Mouse (Mus musculus): ENCODE measurements around the gene Gpbar1. TPM values are rescaled to one million over a fixed set of nuclear protein-coding genes. Genes with fewer than 3 reads are reported as not detected.

Gpbar1 gene
- polyA plus RNA-seq, 1 experiment: 3.1 TPM

DNA sequence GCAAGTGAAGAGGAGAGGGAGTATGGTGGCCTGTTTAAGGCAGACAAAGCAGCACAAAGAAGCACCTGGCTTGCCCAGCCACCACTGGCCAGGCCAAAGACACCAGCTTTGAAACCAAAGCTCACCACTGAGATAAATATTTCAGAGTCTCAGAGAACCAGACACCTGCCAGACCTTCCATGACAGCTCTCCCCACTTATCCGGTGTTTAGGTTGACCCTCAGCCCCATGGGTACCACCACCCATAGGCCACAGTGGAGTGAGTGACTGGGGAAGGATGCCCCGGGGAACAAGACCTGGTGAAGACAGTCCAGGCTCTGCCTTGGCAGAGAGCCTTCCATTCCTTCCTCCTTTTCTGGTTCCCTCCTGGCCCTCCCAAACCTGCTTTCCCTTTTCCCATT is 24.5 kb downstream of the Gpbar1 start:
- peak overlapping the region; percentile 68 for H3K4me3 ChIP-seq (ENCODE audit: low read depth, low read length)
- no peak for TF ChIP-seq CTCF (IDR thresholded peaks at IDR 0.05; ENCODE audit: extremely low read depth, insufficient read length, insufficient replicate concordance, low read depth, low read length)
- no peaks in the 10 kb centered on the region for H3K27me3 ChIP-seq (ENCODE audit: control insufficient read depth, insufficient read depth, low read length)
- WGBS: 15% methylated on average over 2 of the region's 2 CpGs
- peak overlapping the region; percentile 69 for H3K27ac ChIP-seq (ENCODE audit: insufficient read depth, low read depth, low read length)
- no peaks in the 10 kb centered on the region for H3K36me3 ChIP-seq (ENCODE audit: control insufficient read depth, insufficient read depth, low read length)
- H3K4me1 ChIP-seq (ENCODE audit: control insufficient read depth, insufficient read depth, insufficient read length, low read length): peaks cover 40% of the 10 kb centered on the region

DNA sequence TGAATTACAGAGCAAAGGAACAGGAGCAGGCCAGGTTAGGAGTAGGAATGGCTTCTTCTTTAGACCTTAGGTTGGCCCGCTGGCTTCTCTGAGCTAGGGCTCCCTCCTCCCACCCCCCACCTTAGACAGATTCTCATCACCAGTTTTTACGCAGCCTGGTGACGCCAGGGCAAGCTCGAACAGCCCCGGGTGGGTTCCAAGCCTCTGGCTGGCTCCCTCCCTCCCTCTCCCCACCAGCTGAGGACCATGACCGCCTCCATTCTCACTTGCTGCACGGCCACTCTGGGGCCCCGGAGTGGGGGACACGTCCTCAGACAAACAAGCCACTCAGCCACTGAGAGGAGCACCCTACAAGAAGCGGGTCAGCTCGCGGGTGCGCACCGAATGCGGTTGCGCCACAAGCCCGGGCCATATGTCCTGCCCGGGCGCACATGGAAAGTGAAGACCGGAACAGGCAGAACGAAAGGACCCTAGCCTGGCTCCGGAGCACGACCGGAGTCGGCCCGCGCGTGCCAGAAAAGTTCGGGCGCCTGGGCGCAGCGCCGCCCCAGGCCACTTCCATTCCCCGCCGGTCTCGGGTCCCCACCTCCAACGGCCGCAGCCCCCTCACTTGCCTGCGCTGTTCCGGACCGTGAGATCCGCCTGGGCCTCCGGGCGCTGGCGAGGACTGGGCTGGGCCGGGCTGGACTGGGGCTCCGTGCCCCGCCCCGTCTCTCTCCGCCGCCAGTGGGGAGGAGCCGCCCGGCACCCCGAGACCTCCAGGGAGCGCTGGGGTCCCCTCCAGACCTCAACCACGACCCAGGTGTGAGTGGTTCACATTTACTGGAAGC is 25.4 kb downstream of the Gpbar1 start:
- TF ChIP-seq CTCF (IDR thresholded peaks at IDR 0.05; ENCODE audit: extremely low read depth, insufficient read length, insufficient replicate concordance, low read depth, low read length) (no peak), POLR2A (IDR thresholded peaks at IDR 0.05; ENCODE audit: low read depth, low read length) (peak; percentile 89)
- H3K4me3 ChIP-seq (ENCODE audit: low read depth, low read length): peak overlapping the region; percentile 76
- H3K4me1 ChIP-seq (ENCODE audit: control insufficient read depth, insufficient read depth, insufficient read length, low read length): peaks cover 34% of the 10 kb centered on the region
- no peaks in the 10 kb centered on the region for H3K36me3 ChIP-seq (ENCODE audit: control insufficient read depth, insufficient read depth, low read length)
- no peaks in the 10 kb centered on the region for H3K27me3 ChIP-seq (ENCODE audit: control insufficient read depth, insufficient read depth, low read length)
- H3K27ac ChIP-seq (ENCODE audit: insufficient read depth, low read depth, low read length): peak overlapping the region; percentile 91
- under 1% methylated on average over 56 of the region's 56 CpGs for WGBS

DNA sequence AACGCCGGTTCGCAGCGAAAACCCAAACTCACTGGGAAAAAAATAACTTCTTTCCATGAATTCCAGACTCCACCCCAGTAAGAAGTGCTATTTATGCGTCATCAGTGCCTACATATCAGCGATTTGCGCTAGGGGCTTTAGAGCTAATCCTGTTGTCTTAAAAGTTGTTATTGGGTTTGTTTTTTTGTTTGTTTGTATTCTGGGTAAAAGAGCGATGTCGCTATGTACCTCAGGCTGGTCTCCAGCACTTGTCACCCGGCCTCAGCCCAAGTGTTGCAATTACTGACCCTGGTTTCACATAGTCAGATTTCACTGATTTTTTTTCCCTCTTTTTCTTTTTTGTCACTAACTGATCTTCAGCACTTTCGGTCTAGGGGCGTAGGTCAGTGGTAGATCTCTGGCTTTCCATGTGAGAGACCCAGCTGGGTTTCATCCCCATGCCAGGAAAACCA is 26.0 kb downstream of the Gpbar1 start:
- Histone ChIP-seq H3K27me3 (ENCODE audit: control insufficient read depth, insufficient read depth, low read length) (no peaks in the 10 kb centered on the region), H3K27ac (ENCODE audit: insufficient read depth, low read depth, low read length) (peak overlapping the region; percentile 91), H3K4me1 (ENCODE audit: control insufficient read depth, insufficient read depth, insufficient read length, low read length) (peaks cover 31% of the 10 kb centered on the region), H3K36me3 (ENCODE audit: control insufficient read depth, insufficient read depth, low read length) (no peaks in the 10 kb centered on the region), H3K4me3 (ENCODE audit: low read depth, low read length) (peak overlapping the region; percentile 76)
- WGBS: 2% methylated on average over 12 of the region's 12 CpGs
- no peak for TF ChIP-seq CTCF (IDR thresholded peaks at IDR 0.05; ENCODE audit: extremely low read depth, insufficient read length, insufficient replicate concordance, low read depth, low read length)
- no peak for TF ChIP-seq POLR2A (IDR thresholded peaks at IDR 0.05; ENCODE audit: low read depth, low read length)

DNA sequence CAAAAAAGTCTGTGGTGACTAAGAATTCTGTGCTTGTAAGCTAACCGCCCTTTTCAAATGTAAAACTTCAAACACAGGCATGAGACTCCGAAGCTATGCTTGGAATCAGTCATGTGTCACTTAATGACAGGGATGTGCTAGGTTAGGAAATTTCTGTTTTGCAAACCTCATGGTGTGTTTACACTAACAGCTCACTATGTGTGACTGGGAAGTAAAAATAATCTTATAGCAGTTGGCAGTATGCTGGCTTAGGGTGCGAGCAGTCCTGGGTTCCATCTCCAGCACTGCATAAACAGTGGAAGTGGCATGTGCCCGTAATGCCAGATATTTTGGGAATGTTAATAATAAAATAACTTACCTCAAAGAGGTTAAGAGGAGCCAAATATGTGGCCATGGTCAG is 26.6 kb downstream of the Gpbar1 start:
- H3K4me3 ChIP-seq (ENCODE audit: low read depth, low read length): no peak overlapping the region
- TF ChIP-seq POLR2A (IDR thresholded peaks at IDR 0.05; ENCODE audit: low read depth, low read length) (no peak), CTCF (IDR thresholded peaks at IDR 0.05; ENCODE audit: extremely low read depth, insufficient read length, insufficient replicate concordance, low read depth, low read length) (no peak)
- H3K27ac ChIP-seq (ENCODE audit: insufficient read depth, low read depth, low read length): peak overlapping the region; percentile 50
- WGBS: 71% methylated on average over 4 of the region's 4 CpGs
- no peaks in the 10 kb centered on the region for H3K27me3 ChIP-seq (ENCODE audit: control insufficient read depth, insufficient read depth, low read length)
- H3K4me1 ChIP-seq (ENCODE audit: control insufficient read depth, insufficient read depth, insufficient read length, low read length): peaks cover 32% of the 10 kb centered on the region
- no peaks in the 10 kb centered on the region for H3K36me3 ChIP-seq (ENCODE audit: control insufficient read depth, insufficient read depth, low read length)

DNA sequence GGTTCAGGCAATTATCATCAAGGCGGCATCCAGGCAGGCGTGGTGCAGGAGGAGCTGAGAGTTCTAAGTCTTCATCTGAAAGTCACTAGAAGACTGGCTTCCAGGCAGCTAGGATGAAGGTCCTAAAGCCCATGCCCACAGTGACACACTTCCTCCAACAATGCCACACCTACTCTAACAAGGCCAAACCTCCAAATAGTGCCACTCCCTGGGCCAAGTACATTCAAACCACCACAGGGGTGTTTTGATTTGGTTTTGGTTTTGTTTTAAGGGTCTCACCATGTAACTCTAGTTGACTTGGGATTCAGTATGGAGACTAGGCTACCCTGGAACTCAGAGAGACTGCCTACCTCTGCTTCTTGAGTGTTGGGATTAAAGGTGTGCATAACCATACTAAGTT is 27.2 kb downstream of the Gpbar1 start, which contains the start of gene Tmbim1:
Gene Tmbim1 (minus strand): TSS at position 101 of the 400 bp plus-strand sequence.
- Histone ChIP-seq H3K4me3 (ENCODE audit: low read depth, low read length) (peak within 1 kb of the TSS; percentile 76; the same call in 1 of the 2 replicates), H3K4me1 (ENCODE audit: control insufficient read depth, insufficient read depth, insufficient read length, low read length) (peaks cover 33% of the 10 kb centered on the region), H3K27ac (ENCODE audit: insufficient read depth, low read depth, low read length) (peak within 1 kb of the TSS; percentile 91), H3K36me3 (ENCODE audit: control insufficient read depth, insufficient read depth, low read length) (no peaks in the 10 kb centered on the region), H3K27me3 (ENCODE audit: control insufficient read depth, insufficient read depth, low read length) (no peaks in the 10 kb centered on the region)
- no peak for TF ChIP-seq POLR2A (IDR thresholded peaks at IDR 0.05; ENCODE audit: low read depth, low read length)
- no peak for TF ChIP-seq CTCF (IDR thresholded peaks at IDR 0.05; ENCODE audit: extremely low read depth, insufficient read length, insufficient replicate concordance, low read depth, low read length)
- 34% methylated on average over 2 of the region's 2 CpGs for WGBS

DNA sequence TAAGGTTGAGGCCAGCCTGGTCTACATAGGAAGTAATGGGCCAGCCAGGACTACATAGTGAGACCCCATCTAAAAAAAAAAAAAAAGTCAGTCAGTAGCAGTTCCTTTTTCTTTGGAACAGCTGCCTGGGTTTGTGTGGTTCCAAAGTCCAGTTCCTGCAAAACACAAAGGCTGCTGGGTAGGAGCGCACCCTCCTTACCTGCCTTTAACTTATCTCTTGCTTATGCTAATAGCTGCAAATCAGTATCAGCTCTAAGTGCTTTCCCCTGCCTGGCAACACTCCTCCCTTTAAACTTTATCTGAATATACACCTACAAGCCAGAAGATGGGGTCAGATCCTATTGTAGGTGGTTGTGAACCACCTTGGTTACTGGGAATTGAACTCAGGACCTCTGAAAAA is 28.8 kb downstream of the Gpbar1 start:
- H3K27ac ChIP-seq (ENCODE audit: insufficient read depth, low read depth, low read length): peak overlapping the region; percentile 52
- no peak overlapping the region for H3K4me3 ChIP-seq (ENCODE audit: low read depth, low read length)
- no peaks in the 10 kb centered on the region for H3K36me3 ChIP-seq (ENCODE audit: control insufficient read depth, insufficient read depth, low read length)
- TF ChIP-seq CTCF (IDR thresholded peaks at IDR 0.05; ENCODE audit: extremely low read depth, insufficient read length, insufficient replicate concordance, low read depth, low read length) (no peak), POLR2A (IDR thresholded peaks at IDR 0.05; ENCODE audit: low read depth, low read length) (no peak)
- no peaks in the 10 kb centered on the region for H3K27me3 ChIP-seq (ENCODE audit: control insufficient read depth, insufficient read depth, low read length)
- 19% methylated on average over 1 of the region's 1 CpGs for WGBS
- peaks cover 19% of the 10 kb centered on the region for H3K4me1 ChIP-seq (ENCODE audit: control insufficient read depth, insufficient read depth, insufficient read length, low read length)
